Mouse (Mus musculus) retina, embryonic 14.5 days (tissue): ENCODE data around the gene Ap1b1.
"Not testable (repeated sequence)": the region's sequence is repeated elsewhere in the genome, so short reads cannot be mapped to it uniquely, and the experiment has no call there.

ENCODE experiments used
- DNase-seq: peaks from one replicate; pipeline ENCODE4 v3.0.0-alpha.2; 2015; ENCODE audit warnings: low spot score

The Ap1b1 gene

DNA sequence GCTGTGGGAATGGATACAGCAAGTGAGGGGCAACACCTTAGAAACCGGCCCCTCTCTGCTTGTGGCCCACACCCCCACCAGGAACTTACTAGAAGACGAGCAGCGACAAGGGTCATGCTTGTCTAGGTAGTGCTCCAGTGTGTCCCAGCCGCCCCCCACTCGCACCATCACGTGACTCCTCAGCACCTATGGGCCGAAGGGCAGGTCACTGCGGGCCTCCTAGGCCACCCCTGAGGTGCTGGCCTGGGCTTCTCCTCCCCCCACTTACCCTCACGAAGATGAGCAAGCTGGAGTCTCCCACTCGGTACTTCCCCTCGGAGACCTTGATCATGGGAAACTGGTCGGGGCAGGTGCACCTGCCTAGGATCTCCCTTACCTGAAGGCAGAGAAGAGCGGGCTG, 75.7 kb downstream of the Ap1b1 start:
- no peak for DNase-seq

DNA sequence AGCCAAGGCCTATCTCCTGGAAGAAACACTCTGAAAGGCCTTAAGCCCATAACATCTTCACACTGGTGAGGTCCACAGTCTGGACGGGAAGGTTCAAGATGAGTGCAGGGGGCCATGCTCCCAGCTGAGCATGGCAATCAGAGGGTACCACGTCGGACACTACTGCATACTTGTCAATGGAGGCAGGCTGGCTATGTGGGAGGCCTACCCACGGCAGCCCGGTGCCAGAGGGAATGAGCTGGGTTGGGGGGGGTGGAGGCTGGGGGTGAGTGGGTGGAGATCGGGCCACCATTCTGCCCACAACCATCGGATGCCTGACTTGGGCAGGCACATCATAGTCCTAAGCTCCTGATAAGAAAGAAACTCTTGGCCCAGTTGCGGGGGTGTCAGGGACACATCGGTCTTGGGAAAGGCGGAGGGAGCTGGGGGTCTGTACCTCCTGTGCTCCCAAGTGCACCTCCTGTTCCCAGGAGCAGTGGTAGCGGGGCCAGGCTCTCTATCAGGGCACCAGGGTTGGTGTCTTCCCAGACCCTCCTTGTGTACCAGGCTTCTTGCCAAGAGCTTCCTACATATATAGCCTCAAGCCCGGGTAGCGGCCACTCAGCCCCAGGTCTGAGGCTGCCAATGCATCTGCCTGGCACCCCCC, 76.4 kb downstream of the Ap1b1 start:
- no peak for DNase-seq

GRCm38 (mm10) chr11:5063561-5064281, 77.1 kb downstream of the Ap1b1 start:
- no peak for DNase-seq

- DNase-seq, result no peak
Measured at GRCm38 (mm10) chr11:5064282-5065055, 77.8 kb downstream of the Ap1b1 start.

- peak; percentile 89 for DNase-seq
Measured at GRCm38 (mm10) chr11:5065056-5065821, 78.6 kb downstream of the Ap1b1 start, which contains the start of gene Gas2l1. Gene Gas2l1 (minus strand): TSS chr11:5065327.

- DNase-seq, result no peak
Measured at GRCm38 (mm10) chr11:5067063-5067462, 80.4 kb downstream of the Ap1b1 start.

DNA sequence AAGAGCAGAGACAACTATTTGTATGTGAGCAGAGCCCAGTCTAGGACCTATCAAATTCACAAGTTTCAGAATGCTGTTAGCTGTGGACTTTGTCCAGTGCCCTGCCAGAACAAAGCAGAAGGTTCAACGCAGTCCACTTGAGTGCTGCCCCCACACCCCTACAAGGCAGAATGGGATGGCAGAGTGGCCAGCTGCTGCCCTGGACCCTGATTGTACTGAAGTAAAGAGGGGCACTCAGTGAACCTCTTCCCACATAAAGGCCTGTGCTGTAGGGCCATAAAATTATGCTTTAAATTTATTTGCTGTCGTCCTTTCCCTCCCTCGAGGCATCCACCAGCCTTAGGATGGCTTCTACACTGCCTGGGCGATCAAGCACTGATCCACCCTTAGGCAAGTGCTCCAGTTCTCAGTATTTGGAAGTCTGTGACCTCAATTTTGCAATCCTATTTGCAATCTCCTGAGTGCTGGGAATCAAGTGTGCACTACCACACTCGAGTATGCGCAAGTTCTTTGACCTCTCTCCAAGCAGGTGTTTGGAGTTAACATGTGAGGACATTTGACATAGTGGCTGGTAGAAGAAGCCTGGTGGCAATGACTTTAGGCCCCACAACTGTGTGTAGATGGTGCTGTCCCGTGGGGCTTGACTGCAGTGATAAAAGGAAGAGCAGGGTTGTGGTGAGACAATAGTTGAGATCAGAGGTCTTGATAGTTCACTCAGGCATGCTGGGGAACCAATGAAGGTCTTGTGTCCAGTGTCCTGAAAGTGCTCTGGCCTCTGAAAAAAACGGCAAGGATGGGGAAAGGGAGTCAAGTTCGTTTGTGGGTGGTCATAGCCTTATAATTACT, 81.7 kb downstream of the Ap1b1 start:
- no peak for DNase-seq

- peak; percentile 64 for DNase-seq
Measured at GRCm38 (mm10) chr11:5074882-5075281, 88.3 kb downstream of the Ap1b1 start.

GRCm38 (mm10) chr11:5075760-5076159, 89.1 kb downstream of the Ap1b1 start:
- DNase-seq, result no peak

DNA sequence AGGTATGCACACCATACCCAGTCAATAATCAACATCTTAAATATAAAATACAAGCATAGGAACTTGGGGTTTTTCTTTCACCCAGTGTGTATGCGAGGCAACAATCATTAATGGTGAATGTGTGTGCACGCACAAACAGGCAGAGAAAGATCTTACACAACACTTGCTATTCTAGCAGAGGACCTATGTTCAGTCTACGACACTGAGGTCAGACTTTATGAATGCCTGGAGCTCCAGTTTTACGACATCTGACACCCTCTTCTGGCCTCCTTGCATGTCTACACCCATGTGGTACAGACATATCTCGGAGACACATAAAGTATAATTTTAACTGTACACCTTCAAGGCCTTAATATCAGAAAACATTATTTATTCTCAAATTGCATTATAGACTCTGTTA, 90.2 kb downstream of the Ap1b1 start:
- DNase-seq, result not testable (repeated sequence)

DNA sequence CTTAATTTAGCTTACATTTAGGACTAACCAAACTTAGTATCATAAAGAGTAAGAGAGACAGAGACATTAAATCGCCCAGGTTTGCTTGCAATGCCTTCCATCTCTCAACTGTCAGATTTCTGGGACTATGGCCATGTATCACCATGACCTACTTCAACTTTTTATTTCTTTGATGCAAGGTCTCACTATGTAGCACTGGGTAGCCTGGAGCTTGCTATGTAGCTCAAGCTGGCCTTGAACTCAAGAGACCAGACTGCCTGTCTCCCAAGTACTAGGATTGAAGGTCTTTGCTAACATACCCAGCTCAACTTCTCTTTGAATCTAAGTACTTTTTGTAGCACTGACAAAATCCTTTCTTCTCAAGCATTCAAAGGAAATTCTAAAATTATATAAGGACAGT, 102.5 kb downstream of the Ap1b1 start:
- no peak for DNase-seq

DNA sequence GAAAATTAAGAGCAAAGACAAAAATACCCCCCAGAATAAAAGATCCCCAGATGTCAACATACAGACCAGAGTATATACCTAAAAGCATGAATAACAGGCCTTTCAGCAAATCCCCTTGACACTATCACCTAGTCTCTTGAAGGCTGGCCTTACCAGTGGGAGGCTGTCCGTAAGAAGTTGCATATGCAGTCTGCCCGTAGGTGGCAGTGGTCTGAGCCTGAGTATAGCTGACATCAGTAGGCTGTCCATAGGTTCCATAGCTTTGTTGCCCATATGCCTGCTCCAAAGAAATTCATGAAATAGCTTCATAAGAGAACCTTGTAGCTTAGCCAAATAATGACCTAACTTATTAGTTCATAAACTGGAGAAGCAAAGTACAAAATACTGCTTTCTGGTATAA, 105.1 kb downstream of the Ap1b1 start:
- peak; percentile 58 for DNase-seq
